Mouse (Mus musculus) frontal cortex, adult (tissue): ENCODE measurements around the gene Usp32.

Experiments used
- ATAC-seq: cut with Nextera tagmentation; 2 replicates; pipeline ENCODE4 v1.9.2; 2017; ENCODE audit warnings: mild to moderate bottlenecking, moderate library complexity, mixed read lengths; ENCODE audit not compliant: low TSS enrichment

The Usp32 gene

DNA sequence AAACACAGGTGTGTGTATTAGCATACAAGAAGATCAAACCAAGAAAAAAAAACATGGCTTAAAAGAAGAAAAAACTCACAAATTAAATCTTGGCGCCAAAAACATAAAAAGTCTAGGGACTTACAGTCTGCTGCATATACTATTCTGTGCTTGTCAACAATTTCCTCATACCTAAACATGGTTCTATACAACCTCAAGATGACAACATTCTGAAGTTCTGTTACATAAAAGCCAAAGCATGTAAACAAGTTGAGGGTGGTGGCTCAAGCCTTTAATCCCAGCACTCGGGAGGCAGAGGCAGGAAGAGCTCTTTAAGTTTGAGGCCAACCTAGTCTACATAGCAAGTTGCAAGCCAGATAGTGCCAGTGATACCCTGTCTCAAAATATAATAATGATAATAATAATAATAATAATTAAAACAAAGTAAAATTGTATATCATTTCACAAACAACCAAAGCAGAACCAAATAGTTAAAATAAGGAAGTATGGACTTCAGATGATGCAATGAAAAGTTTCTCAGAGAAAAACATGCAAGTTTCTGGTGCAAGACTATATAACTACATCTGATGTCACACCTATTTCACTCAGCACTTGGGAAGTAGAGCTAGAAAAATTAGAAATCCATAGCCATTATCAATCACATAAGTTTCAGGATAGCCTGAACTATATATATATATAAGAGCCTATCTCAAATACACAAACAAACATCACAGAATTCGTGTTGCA is 16.5 kb downstream of the Usp32 start:
- no peak for ATAC-seq

DNA sequence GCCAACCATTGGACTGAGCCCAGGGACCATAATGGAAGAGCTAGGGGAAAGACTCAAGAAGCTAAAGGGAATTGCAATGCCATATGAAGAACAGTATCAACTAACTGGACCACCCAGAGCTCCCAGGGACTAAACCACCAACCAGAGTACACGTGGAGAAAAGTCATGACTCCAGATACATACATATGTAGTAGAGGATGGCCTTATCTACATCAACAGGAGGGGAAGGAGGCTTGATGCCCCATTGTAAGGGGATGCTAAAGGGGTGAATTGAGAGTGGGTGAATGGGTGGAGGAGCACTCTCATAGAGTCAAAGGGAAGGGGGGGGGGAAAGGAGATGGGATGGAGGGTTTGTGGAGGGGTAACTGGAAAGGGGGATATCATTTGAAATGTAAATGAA is 17.9 kb downstream of the Usp32 start:
- no peak for ATAC-seq

DNA sequence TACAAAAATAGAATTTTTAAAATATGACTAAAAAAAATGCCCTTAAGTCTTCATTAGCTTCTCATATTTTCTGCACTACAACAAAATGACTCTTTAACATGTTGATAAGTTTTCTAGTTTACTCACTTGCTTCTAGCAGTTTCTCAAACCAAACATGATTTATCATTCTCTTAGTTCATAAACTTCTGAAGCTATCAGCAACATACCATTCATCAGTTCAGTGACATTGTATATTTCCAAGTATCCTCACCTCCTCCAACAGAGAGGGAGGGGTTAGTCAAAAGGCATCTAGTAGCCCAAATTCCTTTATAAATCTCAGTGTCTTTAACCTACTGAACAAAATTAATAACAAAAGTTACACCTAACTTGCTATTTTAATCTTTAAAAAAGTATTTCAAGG is 22.8 kb downstream of the Usp32 start:
- ATAC-seq = no peak

DNA sequence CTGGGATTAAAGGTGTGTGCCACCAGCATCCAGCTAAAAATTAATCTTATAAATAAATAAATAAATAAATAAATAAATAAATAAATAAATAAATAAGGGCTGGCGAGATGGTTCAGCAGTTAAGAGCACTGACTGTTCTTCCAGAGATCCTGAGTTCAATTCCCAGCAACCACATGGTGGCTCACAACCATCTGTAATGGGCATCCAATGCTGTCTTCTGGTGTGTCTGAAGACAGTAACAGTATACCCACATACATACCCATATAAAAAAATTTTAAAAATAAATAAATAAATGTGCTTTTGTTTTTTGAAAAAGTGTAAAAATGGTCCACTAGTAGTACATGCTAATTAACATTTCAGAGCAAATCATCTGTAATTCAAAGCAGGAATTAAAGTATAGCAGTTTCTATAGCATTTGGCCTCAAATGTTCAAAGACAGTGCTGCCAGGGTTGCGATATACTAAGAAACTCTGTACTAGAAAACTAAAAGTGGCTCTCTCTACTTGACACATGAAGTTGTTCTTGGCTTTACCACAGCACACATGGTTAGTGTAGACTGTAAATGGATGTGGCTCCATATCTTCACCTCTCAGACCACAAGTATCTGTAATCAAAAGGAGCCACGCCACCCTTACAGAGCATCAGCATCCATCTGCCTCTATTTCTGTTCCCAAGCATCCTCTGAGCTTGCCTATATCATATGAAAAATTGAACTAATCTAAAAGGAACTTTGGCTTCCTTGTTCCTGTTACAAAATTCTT is 23.7 kb downstream of the Usp32 start:
- ATAC-seq = no peak

DNA sequence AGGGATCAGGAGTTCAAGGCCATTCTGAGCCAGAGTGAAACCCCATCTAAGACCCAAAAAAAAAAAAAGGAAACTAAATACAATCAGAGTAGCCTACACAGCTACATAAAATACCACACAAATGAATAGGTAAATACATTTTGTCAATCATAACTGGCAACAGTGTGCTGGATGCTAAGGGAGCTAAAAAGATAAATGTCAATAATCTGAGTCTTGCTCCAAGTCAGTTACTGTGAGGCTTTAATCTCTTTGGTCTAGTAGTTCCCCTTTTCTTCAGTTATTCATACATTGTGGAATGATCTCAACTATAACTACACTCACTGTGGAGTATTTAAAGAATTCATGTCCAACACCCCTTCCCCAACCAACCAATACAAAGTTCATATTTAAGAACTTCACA is 30.0 kb downstream of the Usp32 start:
- ATAC-seq = no peak

DNA sequence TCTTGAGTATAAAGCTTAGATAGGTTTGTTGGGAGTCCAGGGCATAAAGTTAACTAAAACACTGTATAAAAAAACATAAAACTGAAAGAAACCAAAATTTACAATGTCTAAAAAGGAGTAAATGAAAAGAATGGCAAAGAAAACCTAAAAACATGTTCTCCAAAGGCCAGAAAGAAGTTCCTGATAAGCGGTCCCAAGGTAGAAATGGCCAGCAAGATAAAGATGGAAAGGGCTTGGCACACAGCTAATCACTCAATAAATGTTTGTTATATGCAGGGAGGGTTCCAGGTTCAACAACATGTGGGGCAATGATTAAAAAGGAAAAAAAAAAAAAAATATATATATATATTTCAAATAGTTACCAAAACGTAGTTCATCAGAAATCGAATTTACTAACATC is 32.7 kb downstream of the Usp32 start:
- no peak for ATAC-seq

DNA sequence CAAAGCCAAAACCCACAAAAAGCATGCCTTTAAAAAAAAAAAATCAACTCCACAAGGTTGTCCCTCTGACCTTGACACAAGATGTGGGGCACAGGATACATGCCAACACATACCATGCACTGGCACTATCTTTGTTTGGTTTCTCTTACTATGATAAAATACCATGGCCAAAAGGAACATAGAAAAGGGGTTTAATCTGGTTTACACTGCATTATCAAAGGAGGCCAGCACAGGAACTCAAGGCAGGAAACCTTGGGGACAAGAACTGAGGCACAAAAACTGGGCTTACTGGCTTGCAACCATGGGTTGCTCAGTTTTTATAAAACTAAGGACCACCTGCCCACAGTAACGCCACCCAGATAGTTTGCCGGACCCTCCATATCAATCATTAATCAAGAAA is 34.1 kb downstream of the Usp32 start:
- ATAC-seq = no peak

DNA sequence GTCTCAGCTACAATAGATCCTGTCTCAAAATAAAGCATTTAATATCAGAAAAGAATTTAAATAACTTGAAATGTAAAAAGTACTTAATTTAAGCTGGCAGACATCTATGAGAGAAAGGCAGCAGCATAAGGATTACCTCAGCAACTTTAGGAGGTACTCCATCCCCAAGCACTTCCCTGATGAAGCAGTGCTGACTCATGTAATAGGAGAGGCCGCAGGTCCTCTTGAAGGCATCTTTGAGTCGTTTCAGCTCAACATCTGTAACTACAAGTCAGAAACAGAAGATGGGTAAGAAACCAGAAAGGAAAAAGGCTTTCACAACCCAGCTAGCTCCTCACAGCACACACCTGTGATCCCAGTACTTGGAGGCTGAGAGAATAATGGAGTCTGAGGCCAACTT is 36.2 kb downstream of the Usp32 start:
- no peak for ATAC-seq

DNA sequence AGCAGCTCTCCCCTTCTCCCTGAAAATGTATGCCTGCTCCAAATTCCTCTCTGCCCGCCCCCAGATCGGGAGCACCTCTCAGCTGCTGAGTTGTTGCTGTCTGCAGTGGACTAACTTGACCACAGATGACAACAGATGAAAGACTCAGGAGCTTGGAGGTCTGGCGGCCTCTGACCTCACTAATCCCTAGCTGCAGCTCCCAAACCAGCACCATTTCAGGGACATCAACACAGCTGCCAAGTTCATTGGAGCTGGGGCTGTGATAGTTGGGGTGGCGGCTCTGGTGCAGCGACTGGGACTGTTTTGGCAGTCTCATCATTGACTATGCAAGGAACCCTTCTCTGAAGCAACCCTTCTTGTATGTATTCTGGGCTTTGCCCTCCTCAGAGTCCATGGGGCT is 44.8 kb downstream of the Usp32 start:
- no peak for ATAC-seq

DNA sequence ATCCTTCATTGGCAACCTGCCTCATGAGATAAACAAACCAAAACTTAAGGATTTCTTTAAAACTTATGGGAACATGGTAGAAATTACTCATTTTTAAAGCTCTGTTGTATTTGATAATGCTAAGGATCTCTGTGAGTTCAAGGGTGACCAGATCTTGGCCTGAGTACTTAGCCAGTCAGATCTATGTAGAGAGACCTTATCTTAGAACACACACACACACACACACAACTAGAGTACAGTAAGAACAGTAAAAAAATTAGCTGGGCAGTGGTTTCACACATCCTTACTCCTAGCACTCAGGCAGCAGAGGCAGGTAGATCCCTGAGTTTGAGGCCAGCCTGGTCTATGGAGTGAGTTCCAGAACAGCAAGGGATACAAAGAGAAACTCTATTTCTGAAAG is 53.7 kb downstream of the Usp32 start:
- ATAC-seq = no peak

DNA sequence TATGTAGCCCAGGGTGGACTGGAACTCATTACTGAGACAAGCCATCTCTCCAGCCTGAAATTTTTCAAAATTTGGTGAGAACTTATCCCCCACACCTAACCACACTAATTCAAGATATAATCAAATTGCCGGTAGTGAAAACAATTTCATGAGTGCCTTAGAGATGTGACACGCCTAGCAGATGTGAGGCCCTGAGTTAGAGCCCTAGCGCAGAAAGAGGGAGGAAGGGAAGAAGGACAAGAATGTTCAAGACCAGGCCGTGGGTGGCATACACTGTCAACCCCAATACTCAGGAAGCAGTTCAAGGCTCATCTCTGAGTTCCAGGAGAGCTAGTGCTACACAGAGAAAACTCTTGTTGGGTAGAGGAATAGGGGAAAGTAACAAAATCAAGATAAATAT is 72.1 kb downstream of the Usp32 start:
- ATAC-seq = no peak

DNA sequence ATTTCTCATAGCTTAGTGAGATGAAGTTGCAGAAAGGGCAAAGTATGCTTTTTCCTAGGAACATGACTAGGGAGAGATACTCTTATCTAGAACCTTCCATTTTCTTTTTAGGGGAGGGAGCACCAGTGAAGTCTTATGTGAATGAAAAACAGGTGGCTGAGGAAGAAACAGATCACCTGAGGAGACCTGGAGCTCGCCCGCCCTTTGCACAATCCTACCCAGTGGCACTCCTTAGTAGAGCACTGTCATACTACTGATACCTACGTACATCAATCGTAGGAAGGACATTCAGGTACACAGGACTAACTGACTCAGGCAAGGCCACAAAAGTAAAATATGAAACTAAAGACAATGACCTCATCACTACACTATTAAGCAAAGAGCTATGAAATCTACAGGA is 81.4 kb downstream of the Usp32 start:
- ATAC-seq = no peak

DNA sequence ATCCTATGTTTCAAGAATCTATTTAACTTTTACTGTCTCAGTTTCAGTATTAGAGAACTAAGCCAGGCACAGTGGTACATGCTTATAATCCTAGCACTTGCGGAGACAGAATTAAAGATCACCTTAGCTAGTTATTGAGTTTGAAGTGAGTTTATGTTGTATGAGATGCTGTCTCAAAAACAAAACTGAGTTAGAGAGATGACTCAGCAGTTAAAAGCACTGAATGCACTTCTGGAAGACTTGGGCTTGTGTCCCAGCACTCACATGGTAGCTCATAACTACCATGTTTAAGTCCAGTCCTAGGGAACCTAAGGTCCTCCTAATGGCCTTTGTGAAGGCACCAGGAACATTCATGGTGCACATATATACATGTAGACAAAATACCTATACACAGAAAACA is 82.4 kb downstream of the Usp32 start:
- no peak for ATAC-seq

DNA sequence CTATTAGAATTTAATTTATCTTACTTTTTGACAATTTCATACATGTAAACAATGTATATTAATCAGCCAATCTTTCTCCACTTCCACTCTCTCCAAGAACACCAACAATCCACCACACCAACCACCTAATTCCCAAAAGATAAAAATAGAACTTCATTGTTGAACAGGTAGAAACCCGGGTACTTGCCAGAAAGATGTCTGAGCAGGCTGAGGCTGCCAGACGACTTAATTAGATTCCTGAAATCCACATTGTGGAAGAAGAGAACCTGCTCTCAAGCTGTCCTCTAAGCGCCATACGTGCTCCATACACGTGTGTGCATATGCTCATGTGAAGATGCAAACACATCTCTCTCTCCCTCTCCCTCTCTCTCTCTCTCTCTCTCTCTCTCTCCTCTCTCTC is 83.1 kb downstream of the Usp32 start:
- no peak for ATAC-seq

DNA sequence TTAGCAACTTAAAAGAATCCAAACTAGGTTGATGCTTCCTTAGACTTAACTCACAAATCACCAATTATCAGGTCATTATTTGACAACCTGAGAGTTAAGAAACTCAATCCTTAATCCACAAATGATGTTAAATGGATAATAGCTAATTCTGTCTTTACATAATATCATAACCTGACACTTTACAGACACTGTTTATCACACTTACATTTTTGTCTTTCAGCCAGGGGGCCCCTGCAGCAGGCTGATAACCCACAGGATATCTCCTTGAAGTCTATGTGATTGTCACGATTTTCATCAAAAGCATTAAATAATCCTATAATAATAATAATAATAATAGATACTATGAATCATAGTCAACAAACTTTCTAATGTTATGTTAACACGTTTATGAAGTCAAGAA is 84.4 kb downstream of the Usp32 start:
- ATAC-seq = no peak

DNA sequence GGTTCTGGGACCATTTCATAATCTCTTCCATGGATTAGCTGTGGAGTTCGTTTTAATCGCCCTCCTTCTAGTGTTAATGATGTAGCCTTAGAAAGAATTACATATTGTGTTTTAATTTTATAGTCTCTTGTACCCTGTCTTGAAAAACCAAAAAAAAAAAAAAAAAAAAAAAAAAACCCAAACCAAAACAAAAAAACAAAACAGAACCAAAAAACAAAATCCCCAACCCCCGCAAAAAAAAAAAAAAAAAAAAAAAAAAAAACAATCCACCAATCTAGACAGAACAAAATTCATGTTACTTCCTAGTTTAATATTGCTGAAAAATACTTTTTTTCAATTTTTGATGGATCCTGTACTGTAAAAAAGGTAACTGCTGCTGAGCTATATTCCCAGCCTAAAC is 100.7 kb downstream of the Usp32 start:
- no peak for ATAC-seq

DNA sequence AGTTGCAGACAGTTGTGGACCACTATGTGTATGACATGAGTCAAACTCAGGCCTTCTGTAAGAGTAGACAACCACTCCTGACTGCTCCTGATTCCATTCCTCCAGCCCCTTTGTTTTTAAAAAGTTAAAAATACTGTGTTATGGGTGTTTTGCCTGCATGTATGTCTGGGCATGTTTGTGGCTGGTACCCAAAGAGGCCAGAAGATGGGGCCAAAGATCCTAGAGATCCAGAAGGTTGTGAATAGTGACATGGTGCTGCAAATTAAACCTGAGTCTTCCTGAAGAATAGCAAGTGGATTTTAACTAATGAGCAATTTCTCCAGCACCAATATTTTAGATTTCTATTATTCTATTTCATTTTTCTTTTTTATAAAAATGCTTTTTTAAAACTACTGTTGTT is 126.8 kb downstream of the Usp32 start:
- no peak for ATAC-seq

DNA sequence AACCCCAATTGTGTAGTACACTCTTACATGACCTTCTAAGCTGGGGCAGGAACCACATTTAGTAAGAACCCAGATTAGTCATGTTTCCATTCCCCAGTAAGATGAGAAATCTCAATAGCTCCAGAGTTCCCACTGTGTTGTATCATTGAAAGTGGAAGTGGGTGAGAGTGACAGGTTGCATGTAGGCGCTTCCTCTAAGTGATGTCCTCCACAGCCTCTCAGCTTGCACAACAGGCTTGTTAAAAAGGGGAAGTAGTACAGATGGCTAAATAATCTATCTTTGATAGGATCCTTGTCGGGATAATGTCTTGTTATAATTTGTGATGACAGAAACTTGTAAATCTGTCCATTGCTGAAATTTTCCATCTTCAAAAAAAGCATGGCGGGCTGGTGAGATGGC is 136.4 kb downstream of the Usp32 start:
- ATAC-seq = peak; percentile 95; the same call in 1 of the 2 replicates

DNA sequence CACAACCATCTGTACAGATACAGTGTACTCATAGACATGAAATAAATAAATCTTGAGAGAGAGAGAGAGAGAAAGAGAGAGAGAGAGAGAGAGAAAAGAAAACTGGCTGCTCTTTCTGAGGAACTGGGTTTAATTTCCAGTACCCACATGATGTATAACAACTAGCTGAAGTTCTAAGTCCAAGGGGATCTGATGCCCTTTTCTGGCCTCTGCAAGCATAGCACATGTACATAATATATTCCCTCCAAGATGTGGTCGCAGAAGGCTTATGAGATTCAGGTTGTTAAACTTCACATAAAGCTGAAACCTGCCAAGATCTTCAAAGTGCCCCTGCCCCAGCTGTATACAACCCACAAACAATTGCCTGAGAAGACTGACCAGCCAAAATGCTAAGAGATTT is 144.7 kb downstream of the Usp32 start:
- ATAC-seq = no peak

DNA sequence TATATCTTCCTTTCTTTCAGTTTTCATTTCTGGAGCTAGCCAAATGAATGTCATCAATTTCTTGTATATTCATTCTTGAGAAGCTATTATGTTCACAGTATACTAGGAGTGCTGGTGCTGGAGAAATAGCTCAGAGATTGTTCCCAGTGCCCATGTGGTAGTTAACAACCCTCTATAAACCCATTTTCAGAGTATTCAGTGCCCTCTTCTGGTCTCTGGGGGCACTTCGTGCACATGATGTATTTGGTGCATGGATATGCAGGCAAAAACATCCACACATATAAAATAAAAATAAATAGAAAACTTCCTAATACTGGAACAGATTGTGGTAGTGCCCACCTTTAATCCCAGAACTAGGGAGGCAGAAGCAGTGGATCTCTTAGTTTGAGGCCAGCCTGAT is 147.0 kb downstream of the Usp32 start:
- no peak for ATAC-seq

DNA sequence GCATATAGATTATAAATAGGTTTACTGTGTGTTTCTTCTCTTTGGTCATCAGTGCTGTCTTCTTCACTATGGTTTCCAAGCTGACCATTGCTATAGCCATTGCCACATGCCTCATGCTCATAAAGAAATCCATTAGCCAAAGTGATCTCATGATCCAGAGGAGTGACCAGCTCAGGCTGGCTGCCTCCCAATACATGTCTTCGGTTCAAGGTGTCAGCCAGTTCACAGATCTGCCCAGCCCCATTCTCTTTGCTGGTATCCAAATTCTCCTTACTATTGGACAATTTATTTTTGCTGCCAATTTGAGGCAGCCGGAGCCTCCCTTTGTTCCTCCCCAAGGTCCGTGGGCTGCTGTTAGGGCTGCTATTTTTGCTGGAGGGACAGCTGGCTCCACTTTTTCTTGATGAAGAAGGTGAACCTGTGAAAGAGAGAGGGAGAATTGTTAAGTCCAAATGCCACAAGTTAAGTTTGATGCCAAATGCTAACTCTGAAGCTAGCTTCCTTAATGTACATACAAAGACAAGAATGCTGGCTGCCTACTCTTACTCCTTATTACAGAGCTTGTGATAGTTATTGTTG is 151.5 kb downstream of the Usp32 start:
- ATAC-seq = peak; percentile 69

DNA sequence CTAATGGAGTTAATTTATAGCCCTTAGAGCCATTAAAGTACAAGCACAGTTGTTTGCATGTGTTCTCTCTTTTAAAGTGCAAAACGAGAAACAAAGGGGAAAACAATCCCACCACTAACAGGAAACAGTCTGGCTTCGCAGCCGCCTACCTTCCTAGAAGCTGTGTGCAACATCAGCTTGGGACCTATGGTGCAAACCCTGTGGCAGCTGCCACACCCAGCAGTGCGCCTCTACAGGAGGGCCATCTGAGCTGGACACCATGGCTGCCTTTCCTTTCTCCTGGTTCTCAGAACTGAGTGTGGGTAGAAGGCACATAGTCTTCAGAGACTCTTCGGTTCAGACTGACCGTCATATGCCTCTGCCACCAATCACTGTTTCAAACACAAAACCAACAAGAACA is 154.5 kb downstream of the Usp32 start:
- ATAC-seq = no peak

DNA sequence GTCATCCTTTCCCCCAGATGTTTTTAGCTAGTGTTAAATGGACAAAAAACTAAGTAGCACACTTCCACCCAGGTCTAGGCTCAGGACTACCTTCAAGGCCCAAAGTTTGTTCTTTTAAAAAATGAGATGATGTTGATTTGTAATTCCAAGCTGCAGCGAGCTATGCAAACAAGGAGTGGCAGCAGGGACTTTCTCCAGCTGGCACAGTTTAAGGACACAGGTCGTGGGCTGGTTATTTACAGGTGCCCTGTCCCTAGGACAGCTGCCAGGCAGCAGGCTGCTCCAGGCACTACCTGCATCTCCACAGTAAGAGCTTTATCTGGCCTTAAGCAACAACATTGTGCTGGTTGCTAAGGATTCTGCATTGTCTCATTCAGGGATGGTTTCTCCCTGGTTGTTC is 159.3 kb downstream of the Usp32 start:
- no peak for ATAC-seq
